Mouse (Mus musculus) limb, embryonic 10.5 days (tissue): Measurements from ENCODE around the gene Olfr198. TPM values are rescaled to one million over a fixed set of nuclear protein-coding genes. Genes with fewer than 3 reads are reported as not detected.
"Not testable (repeated sequence)": the region's sequence is repeated elsewhere in the genome, so short reads cannot be mapped to it uniquely, and the experiment has no call there.

Source experiments
- DNase-seq: peaks from one replicate; pipeline ENCODE4 v3.0.0-alpha.2; 2017; ENCODE audit warnings: low spot score
- H3K27ac ChIP-seq: fragments of 300-500 bp; sonication (generic); 2 replicates; pipeline ENCODE4 v1.5.1; 2016; ENCODE audit warnings: mild to moderate bottlenecking
- H3K27me3 ChIP-seq: fragments of 300-500 bp; sonication (generic); 2 replicates; pipeline ENCODE4 v1.6.1; 2016; ENCODE audit warnings: low read depth, mild to moderate bottlenecking; ENCODE audit not compliant: poor library complexity, severe bottlenecking
- H3K36me3 ChIP-seq: fragments of 300-500 bp; sonication (generic); 2 replicates; pipeline ENCODE4 v1.6.1; 2016; ENCODE audit warnings: mild to moderate bottlenecking, moderate library complexity
- H3K4me1 ChIP-seq: fragments of 300-500 bp; sonication (generic); 2 replicates; pipeline ENCODE4 v1.6.1; 2016
- H3K4me3 ChIP-seq: fragments of 300-500 bp; sonication (generic); 2 replicates; pipeline ENCODE4 v1.5.1; 2016; ENCODE audit warnings: mild to moderate bottlenecking, moderate library complexity
- H3K9me3 ChIP-seq: fragments of 300-500 bp; sonication (generic); replicated peaks from 2 replicates; pipeline ENCODE4 v1.6.1; 2016; ENCODE audit warnings: mild to moderate bottlenecking
- WGBS: fragments of 180-500 bp; shearing (Covaris S2); methylation state at CpG from one replicate; pipeline ENCODE4 v1.1.7; 2016; 5-methylcytosine and 5-hydroxymethylcytosine counted together
- polyA plus RNA-seq: library from polyadenylated mRNA; unstranded; fragments of >200 nt; fragmentation: Nextera tagmentation; extraction: Ambion mirVana; gene quantifications from 2 replicates; pipeline ENCODE4 v1.2.1, GENCODE M21; 2016

Gene Olfr198
- polyA plus RNA-seq = not detected in 2 replicates

GRCm38 (mm10) chr16:59203433-59203832 is at the start of gene Olfr198:
TSS of gene Olfr198 (minus strand) at chr16:59203533.
- H3K9me3 ChIP-seq, H3K27ac ChIP-seq, DNase-seq, H3K27me3 ChIP-seq, H3K4me3 ChIP-seq, H3K4me1 ChIP-seq, H3K36me3 ChIP-seq: not testable (repeated sequence)
- 74% methylated on average over 1 of the region's 1 CpGs for WGBS

- H3K27me3 ChIP-seq = no peaks in the 10 kb centered on the region
- no peak overlapping the region for H3K4me3 ChIP-seq
- H3K36me3 ChIP-seq = no peaks in the 10 kb centered on the region
- WGBS = 88% methylated on average over 17 of the region's 17 CpGs
- no peaks in the 10 kb centered on the region for H3K4me1 ChIP-seq
- H3K9me3 ChIP-seq = no peaks in the 10 kb centered on the region
- no peak for DNase-seq
- H3K27ac ChIP-seq = no peak overlapping the region
Observed at GRCm38 (mm10) chr16:59249684-59250083, 46.4 kb upstream of the Olfr198 start.

GRCm38 (mm10) chr16:59219667-59220066 is 16.3 kb upstream of the Olfr198 start, which contains the start of gene Olfr199:
TSS of gene Olfr199 (minus strand) at chr16:59219767.
- not testable (repeated sequence) for H3K36me3 ChIP-seq, H3K27me3 ChIP-seq, H3K9me3 ChIP-seq, H3K4me1 ChIP-seq, H3K4me3 ChIP-seq, DNase-seq, H3K27ac ChIP-seq
- WGBS = 86% methylated on average over 1 of the region's 1 CpGs

GRCm38 (mm10) chr16:59217861-59218260 is 14.5 kb upstream of the Olfr198 start:
- H3K4me1 ChIP-seq, H3K27me3 ChIP-seq, H3K9me3 ChIP-seq, H3K4me3 ChIP-seq, H3K27ac ChIP-seq, DNase-seq, H3K36me3 ChIP-seq: not testable (repeated sequence)
- 83% methylated on average over 3 of the region's 3 CpGs for WGBS

GRCm38 (mm10) chr16:59170354-59170753 is 33.0 kb downstream of the Olfr198 start, which contains the start of gene Olfr196:
TSS of gene Olfr196 (minus strand) at chr16:59170454.
- 81% methylated on average over 3 of the region's 3 CpGs for WGBS
- H3K36me3 ChIP-seq = no peaks in the 10 kb centered on the region
- no peaks in the 10 kb centered on the region for H3K9me3 ChIP-seq
- H3K4me1 ChIP-seq = no peaks in the 10 kb centered on the region
- H3K27ac ChIP-seq = no peak within 1 kb of the TSS
- no peaks in the 10 kb centered on the region for H3K27me3 ChIP-seq
- no peak within 1 kb of the TSS for H3K4me3 ChIP-seq
- DNase-seq = no peak

GRCm38 (mm10) chr16:59151996-59152395 is 51.3 kb downstream of the Olfr198 start:
- H3K9me3 ChIP-seq = no peaks in the 10 kb centered on the region
- no peaks in the 10 kb centered on the region for H3K27me3 ChIP-seq
- H3K4me1 ChIP-seq = no peaks in the 10 kb centered on the region
- no peak overlapping the region for H3K27ac ChIP-seq
- no peak overlapping the region for H3K4me3 ChIP-seq
- 91% methylated on average over 2 of the region's 2 CpGs for WGBS
- no peak for DNase-seq
- no peaks in the 10 kb centered on the region for H3K36me3 ChIP-seq

Other genes starting within 250 kb of the Olfr198 start
- gene Olfr183, start 208.2 kb downstream of the Olfr198 start, polyA plus RNA-seq = not detected in 2 replicates
- not detected in 2 replicates for gene Olfr186, start 173.2 kb downstream of the Olfr198 start, polyA plus RNA-seq
- gene Olfr187, start 163.8 kb downstream of the Olfr198 start, polyA plus RNA-seq = not detected in 2 replicates
- not detected in 2 replicates for gene Olfr190, start 125.5 kb downstream of the Olfr198 start, polyA plus RNA-seq
- gene Olfr191, start 113.7 kb downstream of the Olfr198 start, polyA plus RNA-seq = not detected in 2 replicates
- gene Olfr193, start 91.7 kb downstream of the Olfr198 start, polyA plus RNA-seq = not detected in 2 replicates
- gene Olfr194, start 82.5 kb downstream of the Olfr198 start, polyA plus RNA-seq = not detected in 2 replicates
- not detected in 2 replicates for gene Olfr195, start 56.5 kb downstream of the Olfr198 start, polyA plus RNA-seq
- gene Olfr196, start 33.1 kb downstream of the Olfr198 start, polyA plus RNA-seq = not detected in 2 replicates
- not detected in 2 replicates for gene Olfr199, start 16.2 kb upstream of the Olfr198 start, polyA plus RNA-seq
- gene Olfr201, start 69.1 kb upstream of the Olfr198 start, polyA plus RNA-seq = not detected in 2 replicates
- gene Olfr202, start 83.3 kb upstream of the Olfr198 start, polyA plus RNA-seq = not detected in 2 replicates
- not detected in 2 replicates for gene Olfr203, start 95.3 kb upstream of the Olfr198 start, polyA plus RNA-seq
- not detected in 2 replicates for gene Olfr204, start 114.7 kb upstream of the Olfr198 start, polyA plus RNA-seq
- gene Olfr205, start 127.6 kb upstream of the Olfr198 start, polyA plus RNA-seq = not detected in 2 replicates
- not detected in 2 replicates for gene Olfr206, start 145.7 kb upstream of the Olfr198 start, polyA plus RNA-seq
- not detected in 2 replicates for gene Olfr209, start 160.5 kb upstream of the Olfr198 start, polyA plus RNA-seq
- 0.11 and 0.19 TPM in 2 replicates for gene Gabrr3, start 203.8 kb upstream of the Olfr198 start, polyA plus RNA-seq